Mouse (Mus musculus) CH12.LX (cell line): ENCODE results near the gene Ppil1. TPM values are rescaled to one million over a fixed set of nuclear protein-coding genes. Genes with fewer than 3 reads are reported as not detected.

Source experiments
- DNase-seq: peaks from one replicate; pipeline ENCODE4 v3.0.0-alpha.2; 2013; ENCODE audit errors: extremely low read depth
- H3K27ac ChIP-seq: 2 replicates; pipeline ENCODE4 v1.5.1; 2012; ENCODE audit warnings: low read depth, mild to moderate bottlenecking, control low read depth, moderate library complexity; ENCODE audit not compliant: insufficient read depth
- H3K27me3 ChIP-seq: replicated peaks from 2 replicates; pipeline ENCODE3; 2012; ENCODE audit warnings: inconsistent platforms
- H3K36me3 ChIP-seq, 2 experiments: replicated peaks in 1 of 2; 2 replicates each; pipeline versions ENCODE3 to v1.6.1; 2012; ENCODE audit warnings: inconsistent platforms in 1 of 2, low read length in 1 of 2, mild to moderate bottlenecking in 1 of 2, mixed read lengths in 1 of 2, moderate library complexity in 1 of 2; ENCODE audit not compliant: control insufficient read depth in 1 of 2, insufficient read depth in 1 of 2
- H3K4me1 ChIP-seq, 2 experiments: 2 replicates each; pipeline ENCODE4 v1.6.1; 2012; ENCODE audit warnings: inconsistent platforms in 1 of 2, moderate library complexity in 1 of 2; ENCODE audit not compliant: insufficient read depth in 2 of 2, control insufficient read depth in 1 of 2
- H3K4me2 ChIP-seq: 2 replicates; pipeline ENCODE4 v1.6.1; 2012; ENCODE audit warnings: low read depth, mild to moderate bottlenecking, control low read depth; ENCODE audit not compliant: poor library complexity, insufficient read depth, severe bottlenecking
- H3K4me3 ChIP-seq, 3 experiments: fragments of 150-350 bp in 1 of 3; sonication (generic) in 1 of 3; replicated peaks in 1 of 3; 2 replicates each; pipeline versions ENCODE3 to v1.5.1; 2011 to 2012; ENCODE audit warnings: low read depth in 2 of 3, low read length in 2 of 3, mild to moderate bottlenecking in 2 of 3, moderate library complexity in 2 of 3, control low read depth in 1 of 3, improper control_type of control experiment in 1 of 3, inconsistent platforms in 1 of 3, mixed read lengths in 1 of 3; ENCODE audit not compliant: poor library complexity in 1 of 3
- H3K79me2 ChIP-seq: replicated peaks from 2 replicates; pipeline ENCODE4 v1.6.1; 2012; ENCODE audit warnings: mild to moderate bottlenecking, moderate library complexity; ENCODE audit not compliant: control insufficient read depth, poor library complexity, insufficient read depth, severe bottlenecking; ENCODE audit errors: extremely low read depth
- H3K9ac ChIP-seq: 2 replicates; pipeline ENCODE4 v1.6.1; 2012; ENCODE audit warnings: low read depth, mild to moderate bottlenecking, control low read depth, moderate library complexity; ENCODE audit not compliant: insufficient read depth
- H3K9me3 ChIP-seq: replicated peaks from 2 replicates; pipeline ENCODE3; 2012; ENCODE audit warnings: low read length, inconsistent platforms, mixed read lengths
- BHLHE40 ChIP-seq: IDR thresholded peaks from 2 replicates; pipeline ENCODE4 v1.6.1; 2011; ENCODE audit warnings: mild to moderate bottlenecking, low read depth, low read length, improper control_type of control experiment
- CHD1 ChIP-seq: IDR thresholded peaks from 2 replicates; pipeline ENCODE4 v1.6.1; 2012; ENCODE audit warnings: low read depth, low read length, improper control_type of control experiment, inconsistent platforms
- CHD2 ChIP-seq: IDR thresholded peaks from 2 replicates; pipeline ENCODE4 v1.6.1; 2011; ENCODE audit warnings: low read length, improper control_type of control experiment
- CTCF ChIP-seq, 2 experiments: IDR thresholded peaks in 1 of 2; conservative IDR thresholded peaks in 1 of 2; 2 replicates each; pipeline ENCODE4 v1.5.1; 2011 to 2012; ENCODE audit warnings: low read depth in 2 of 2, low read length in 2 of 2, improper control_type of control experiment in 1 of 2, inconsistent platforms in 1 of 2, mild to moderate bottlenecking in 1 of 2, moderate library complexity in 1 of 2
- ELF1 ChIP-seq: IDR thresholded peaks from 2 replicates; pipeline ENCODE4 v1.6.1; 2014; ENCODE audit warnings: low read depth, mild to moderate bottlenecking, inconsistent platforms, low read length, improper control_type of control experiment
- EP300 ChIP-seq: IDR thresholded peaks from 2 replicates; pipeline ENCODE4 v1.6.1; 2011; ENCODE audit warnings: low read length, improper control_type of control experiment
- GABPA ChIP-seq: IDR thresholded peaks from 2 replicates; pipeline ENCODE4 v1.6.1; 2012; ENCODE audit warnings: low read depth, low read length, improper control_type of control experiment, inconsistent platforms; ENCODE audit not compliant: insufficient replicate concordance
- IRF4 ChIP-seq: IDR thresholded peaks from 2 replicates; pipeline ENCODE4 v1.6.1; 2014; ENCODE audit warnings: low read depth, mild to moderate bottlenecking, inconsistent platforms, low read length, improper control_type of control experiment
- JUND ChIP-seq: conservative IDR thresholded peaks from 2 replicates; pipeline ENCODE4 v1.6.1; 2011; ENCODE audit warnings: low read depth, low read length, improper control_type of control experiment
- MAX ChIP-seq: IDR thresholded peaks from 2 replicates; pipeline ENCODE4 v1.6.1; 2011; ENCODE audit warnings: low read length, improper control_type of control experiment
- MYC ChIP-seq: IDR thresholded peaks from 2 replicates; pipeline ENCODE4 v1.6.1; 2011; ENCODE audit warnings: low read depth, mild to moderate bottlenecking, improper control_type of control experiment, low read length
- POLR2AphosphoS2 ChIP-seq: IDR thresholded peaks from 2 replicates; pipeline ENCODE4 v1.6.1; 2011; ENCODE audit warnings: low read depth, low read length, improper control_type of control experiment
- RCOR1 ChIP-seq: conservative IDR thresholded peaks from 2 replicates; pipeline ENCODE4 v1.6.1; 2012; ENCODE audit warnings: low read depth, mild to moderate bottlenecking, inconsistent platforms, low read length, improper control_type of control experiment
- SIN3A ChIP-seq: IDR thresholded peaks from 2 replicates; pipeline ENCODE4 v1.6.1; 2012; ENCODE audit warnings: low read length, improper control_type of control experiment, inconsistent platforms
- SMC3 ChIP-seq: IDR thresholded peaks from 2 replicates; pipeline ENCODE4 v1.6.1; 2011; ENCODE audit warnings: low read depth, low read length, improper control_type of control experiment
- TBP ChIP-seq: conservative IDR thresholded peaks from 2 replicates; pipeline ENCODE4 v1.6.1; 2011; ENCODE audit warnings: low read depth, low read length, improper control_type of control experiment
- TCF12 ChIP-seq: IDR thresholded peaks from 2 replicates; pipeline ENCODE4 v1.6.1; 2014; ENCODE audit warnings: low read depth, mild to moderate bottlenecking, inconsistent platforms, low read length, improper control_type of control experiment
- UBTF ChIP-seq: IDR thresholded peaks from 2 replicates; pipeline ENCODE4 v1.6.1; 2012; ENCODE audit warnings: low read depth, mild to moderate bottlenecking, inconsistent platforms, low read length, improper control_type of control experiment, moderate library complexity
- ZMIZ1 ChIP-seq: IDR thresholded peaks from 2 replicates; pipeline ENCODE4 v1.6.1; 2012; ENCODE audit warnings: low read depth, mild to moderate bottlenecking, inconsistent platforms, low read length, improper control_type of control experiment
- ZNF384 ChIP-seq: IDR thresholded peaks from 2 replicates; pipeline ENCODE4 v1.6.1; 2012; ENCODE audit warnings: low read depth, low read length, improper control_type of control experiment, inconsistent platforms
- dilution Hi-C: fragments of 300-500 bp; cut with MboI; formaldehyde crosslinking; loops from 2 replicates; pipeline ENCODE4 v1.14.3; 2020; ENCODE audit warnings: low sequenced_read_pairs; ENCODE audit not compliant: extremely low pct_unique_long_range_greater_than_20kb, extremely low pct_ligation_motif_present
- in situ Hi-C: fragments of 300-500 bp; cut with MboI; formaldehyde crosslinking; loops from 3 replicates; pipeline ENCODE4 v1.14.3; 2019; ENCODE audit warnings: low sequenced_read_pairs, low pct_ligation_motif_present, low pct_unique_long_range_greater_than_20kb, mixed read lengths
- polyA plus RNA-seq: library from polyadenylated mRNA; unstranded; fragments of >175 nt; gene quantifications from 2 replicates; pipeline ENCODE4 v1.2.1, GENCODE M21; 2012; ENCODE audit warnings: low read depth; ENCODE audit not compliant: insufficient read length
- total RNA-seq, 2 experiments: library from RNA; depleted of rRNA; stranded (reverse); fragments of 300-350 nt in 1 of 2; fragments of >200 nt in 1 of 2; gene quantifications; 2 replicates each; pipeline ENCODE4 v1.2.3; 2012 to 2014

The Ppil1 gene
- total and polyA plus RNA-seq, 3 experiments = 97.2 to 143 (median 107) TPM

- Histone ChIP-seq H3K4me1 (peaks cover 6 to 49% of the 10 kb centered on the region in 2 experiments; a peak in 3 of 4 replicates), H3K9ac (no peak overlapping the region), H3K27me3 (no peaks in the 10 kb centered on the region), H3K36me3 (peaks cover 5 to 23% of the 10 kb centered on the region in 2 experiments), H3K79me2 (no peaks in the 10 kb centered on the region), H3K4me3 (no peak overlapping the region), H3K27ac (no peak overlapping the region), H3K9me3 (no peaks in the 10 kb centered on the region), H3K4me2 (no peak overlapping the region)
- dilution Hi-C loops = no loop called here
- no peak for DNase-seq
- TF ChIP-seq GABPA = no peak
- no peak for TF ChIP-seq ELF1
- no peak for TF ChIP-seq UBTF
- no peak for TF ChIP-seq RCOR1
- in situ Hi-C loops = no loop called here
Measured at GRCm38 (mm10) chr17:29305871-29306270, 41.9 kb upstream of the Ppil1 start.

- Histone ChIP-seq H3K9me3 (peaks cover under 1% of the 10 kb centered on the region), H3K4me3 (no peak overlapping the region), H3K27ac (no peak overlapping the region)
Measured at GRCm38 (mm10) chr17:29305058-29305806, 41.2 kb upstream of the Ppil1 start.

More at GRCm38 (mm10) chr17:29305058-29305806, 41.2 kb upstream of the Ppil1 start:
- no peaks in the 10 kb centered on the region for H3K79me2 ChIP-seq
- H3K4me2 ChIP-seq = no peak overlapping the region
- no peak for TF ChIP-seq JUND
- no peak for TF ChIP-seq IRF4
- TF ChIP-seq EP300 = no peak
- no peak for TF ChIP-seq CTCF (conservative IDR thresholded peaks at IDR 0.05 in 1 of 2, IDR thresholded peaks at IDR 0.05 in 1 of 2; ENCODE audit: low read depth in 2 of 2, low read length in 2 of 2)
- no peak for TF ChIP-seq ZMIZ1
- TF ChIP-seq ZNF384 = no peak
- TF ChIP-seq MYC = no peak
- TF ChIP-seq TCF12 = no peak
- no peak for TF ChIP-seq SIN3A
- TF ChIP-seq ELF1 = no peak
- TF ChIP-seq CHD1 = no peak
- no peak for TF ChIP-seq TBP
- no peak for TF ChIP-seq RCOR1
- no peak for TF ChIP-seq CHD2
- TF ChIP-seq UBTF = no peak
- TF ChIP-seq POLR2AphosphoS2 = no peak
- no peak for TF ChIP-seq BHLHE40
- TF ChIP-seq SMC3 = no peak
- TF ChIP-seq MAX = no peak
- no peak for DNase-seq
- no peak overlapping the region for H3K9ac ChIP-seq
- H3K36me3 ChIP-seq = peaks cover 9 to 28% of the 10 kb centered on the region in 2 experiments
- H3K4me1 ChIP-seq = peaks cover 6 to 49% of the 10 kb centered on the region in 2 experiments; a peak in 3 of 4 replicates
- dilution Hi-C loops (no loop called here), in situ Hi-C loops (no loop called here)
- no peaks in the 10 kb centered on the region for H3K27me3 ChIP-seq
